Mouse (Mus musculus): ENCODE results near the gene Calcr. TPM values are rescaled to one million over a fixed set of nuclear protein-coding genes. Genes with fewer than 3 reads are reported as not detected.

Calcr gene
- 4.4 and 5.0 TPM in 2 replicates for polyA plus RNA-seq (2012; rRNA removed)

GRCm38 (mm10) chr6:3764230-3764764 lies at the start of gene Calcr:
Gene Calcr (minus strand): TSS chr6:3764714.

Other genes starting within 250 kb of the Calcr start
- gene Tfpi2, start 224.2 kb upstream of the Calcr start, polyA plus RNA-seq (2012; rRNA removed), result 0.36 and 0.74 TPM in 2 replicates
- gene Gngt1, start 229.1 kb upstream of the Calcr start, polyA plus RNA-seq (2012; rRNA removed), result not detected in 2 replicates
- 8.8 and 12.1 TPM in 2 replicates for gene Gng11, start 239.2 kb upstream of the Calcr start, polyA plus RNA-seq (2012; rRNA removed)

Data from central nervous system, embryonic 18 days (tissue).